Mouse (Mus musculus) ES-Bruce4 (cell line): Measurements from ENCODE around the gene Inpp5k.

Experiments used
- CTCF ChIP-seq: IDR thresholded peaks from one replicate; pipeline ENCODE4 v1.8.1; 2011; ENCODE audit warnings: low read depth, low read length
- EP300 ChIP-seq: IDR thresholded peaks from 2 replicates; pipeline ENCODE4 v1.6.1; 2011; ENCODE audit warnings: low read depth, low read length; ENCODE audit not compliant: insufficient read depth

- TF ChIP-seq EP300 = no peak
- TF ChIP-seq CTCF = no peak
Measured at GRCm38 (mm10) chr11:75688132-75688531, 57.3 kb downstream of the Inpp5k start.
